Mouse (Mus musculus) MEL (cell line): Measurements from ENCODE around the gene Snx17. TPM values are rescaled to one million over a fixed set of nuclear protein-coding genes. Genes with fewer than 3 reads are reported as not detected.
A peak's percentile ranks its signal among the peaks of the same experiment; 100 is the strongest.

Experiments
- DNase-seq: peaks from one replicate; pipeline ENCODE4 v3.0.0; 2011; ENCODE audit warnings: low read depth, low spot score
- H3K27ac ChIP-seq: 2 replicates; pipeline ENCODE4 v1.5.1; 2012; ENCODE audit warnings: low read depth, mild to moderate bottlenecking, control low read depth, low read length, moderate library complexity; ENCODE audit not compliant: control insufficient read depth
- H3K27me3 ChIP-seq, 2 experiments: fragments of 150-350 bp in 1 of 2; sonication (generic) in 1 of 2; 2 replicates each; pipeline ENCODE4 v1.6.1; 2012; ENCODE audit warnings: low read length in 2 of 2, mild to moderate bottlenecking in 2 of 2, improper control_type of control experiment in 1 of 2, moderate library complexity in 1 of 2; ENCODE audit not compliant: insufficient read depth in 2 of 2, control insufficient read depth in 1 of 2
- H3K36me3 ChIP-seq, 2 experiments: 2 replicates each; pipeline ENCODE4 v1.6.1; 2012 to 2014; ENCODE audit warnings: low read length in 2 of 2, improper control_type of control experiment in 1 of 2, inconsistent platforms in 1 of 2, mild to moderate bottlenecking in 1 of 2; ENCODE audit not compliant: insufficient read depth in 2 of 2, control insufficient read depth in 1 of 2
- H3K4me1 ChIP-seq, 2 experiments: fragments of 150-350 bp in 1 of 2; sonication (generic) in 1 of 2; 2 replicates each; pipeline ENCODE4 v1.6.1; 2012; ENCODE audit warnings: low read length in 2 of 2, improper control_type of control experiment in 1 of 2, mild to moderate bottlenecking in 1 of 2; ENCODE audit not compliant: insufficient read depth in 2 of 2, control insufficient read depth in 1 of 2
- H3K4me3 ChIP-seq, 2 experiments: fragments of 150-350 bp in 1 of 2; sonication (generic) in 1 of 2; 2 replicates each; pipeline ENCODE4 v1.5.1; 2012; ENCODE audit warnings: low read depth in 2 of 2, low read length in 2 of 2, mild to moderate bottlenecking in 2 of 2, moderate library complexity in 2 of 2, control low read depth in 1 of 2, improper control_type of control experiment in 1 of 2; ENCODE audit not compliant: control insufficient read depth in 1 of 2, insufficient read depth in 1 of 2
- H3K79me2 ChIP-seq: 2 replicates; pipeline ENCODE4 v1.6.1; 2012; ENCODE audit warnings: mild to moderate bottlenecking, low read length, moderate library complexity; ENCODE audit not compliant: control insufficient read depth, poor library complexity, insufficient read depth
- H3K9ac ChIP-seq: 2 replicates; pipeline ENCODE4 v1.6.1; 2012; ENCODE audit warnings: low read depth, mild to moderate bottlenecking, control low read depth, low read length, moderate library complexity; ENCODE audit not compliant: control insufficient read depth, poor library complexity, severe bottlenecking
- H3K9me3 ChIP-seq: fragments of 150-350 bp; sonication (generic); replicated peaks from 2 replicates; pipeline ENCODE4 v1.6.1; 2012; ENCODE audit warnings: mild to moderate bottlenecking, low read length, improper control_type of control experiment, moderate library complexity; ENCODE audit not compliant: insufficient read depth
- BHLHE40 ChIP-seq: IDR thresholded peaks from 2 replicates; pipeline ENCODE4 v1.6.1; 2012; ENCODE audit warnings: low read depth, mild to moderate bottlenecking, inconsistent platforms, low read length, improper control_type of control experiment, borderline replicate concordance
- CHD2 ChIP-seq: IDR thresholded peaks from 2 replicates; pipeline ENCODE4 v1.6.1; 2011; ENCODE audit warnings: low read length, improper control_type of control experiment
- E2F4 ChIP-seq: IDR thresholded peaks from 2 replicates; pipeline ENCODE4 v1.6.1; 2011; ENCODE audit warnings: low read depth, low read length, improper control_type of control experiment, borderline replicate concordance
- EP300 ChIP-seq, 2 experiments: IDR thresholded peaks; 2 replicates each; pipeline ENCODE4 v1.6.1; 2011; ENCODE audit warnings: improper control_type of control experiment in 2 of 2, low read length in 2 of 2, low read depth in 1 of 2, mild to moderate bottlenecking in 1 of 2
- HCFC1 ChIP-seq: IDR thresholded peaks from 2 replicates; pipeline ENCODE4 v1.6.1; 2012; ENCODE audit warnings: low read depth, mild to moderate bottlenecking, inconsistent platforms, low read length, improper control_type of control experiment, moderate library complexity
- MAZ ChIP-seq: IDR thresholded peaks from 2 replicates; pipeline ENCODE4 v1.6.1; 2012; ENCODE audit warnings: low read depth, mild to moderate bottlenecking, inconsistent platforms, low read length, improper control_type of control experiment
- MYB ChIP-seq: IDR thresholded peaks from 2 replicates; pipeline ENCODE4 v1.6.1; 2011; ENCODE audit warnings: mild to moderate bottlenecking, low read depth, low read length, improper control_type of control experiment
- MYC ChIP-seq: IDR thresholded peaks from 2 replicates; pipeline ENCODE4 v1.6.1; 2011; ENCODE audit warnings: low read depth, mild to moderate bottlenecking, low read length, improper control_type of control experiment, moderate library complexity
- POLR2A ChIP-seq, 2 experiments: IDR thresholded peaks; 2 replicates each; pipeline ENCODE4 v1.6.1; 2011 to 2012; ENCODE audit warnings: low read length in 2 of 2, mild to moderate bottlenecking in 2 of 2, control low read depth in 1 of 2, improper control_type of control experiment in 1 of 2, low read depth in 1 of 2, moderate library complexity in 1 of 2; ENCODE audit not compliant: control insufficient read depth in 1 of 2, insufficient read depth in 1 of 2, poor library complexity in 1 of 2
- POLR2AphosphoS5 ChIP-seq: IDR thresholded peaks from 2 replicates; pipeline ENCODE4 v1.6.1; 2012; ENCODE audit warnings: low read depth, borderline replicate concordance, mild to moderate bottlenecking, inconsistent platforms, low read length, moderate library complexity, mixed read lengths
- RCOR1 ChIP-seq: IDR thresholded peaks from 2 replicates; pipeline ENCODE4 v1.6.1; 2012; ENCODE audit warnings: low read depth, mild to moderate bottlenecking, inconsistent platforms, low read length, improper control_type of control experiment
- SMC3 ChIP-seq: IDR thresholded peaks from 2 replicates; pipeline ENCODE4 v1.6.1; 2011; ENCODE audit warnings: low read depth, low read length, improper control_type of control experiment
- TBP ChIP-seq: IDR thresholded peaks from 2 replicates; pipeline ENCODE4 v1.8.0; 2011; ENCODE audit warnings: low read depth, low read length, improper control_type of control experiment
- USF1 ChIP-seq: IDR thresholded peaks from 2 replicates; pipeline ENCODE4 v1.6.1; 2014; ENCODE audit warnings: low read depth, mild to moderate bottlenecking, inconsistent platforms, low read length, improper control_type of control experiment, moderate library complexity
- ZNF384 ChIP-seq: IDR thresholded peaks from 2 replicates; pipeline ENCODE4 v1.6.1; 2012; ENCODE audit warnings: low read depth, mild to moderate bottlenecking, inconsistent platforms, low read length, improper control_type of control experiment
- polyA plus RNA-seq, 2 experiments: library from polyadenylated mRNA; stranded (reverse) in 1 of 2; unstranded in 1 of 2; fragments of >175 nt in 1 of 2; fragments of >200 nt in 1 of 2; gene quantifications; 2 replicates each; pipeline versions ENCODE4 v1.2.1 to v1.2.4; 2012; ENCODE audit warnings: low replicate concordance in 2 of 2, low read depth in 1 of 2; ENCODE audit not compliant: insufficient read length in 2 of 2, insufficient read depth in 1 of 2, missing spikeins in 1 of 2
- total RNA-seq: library from RNA; depleted of rRNA; stranded (reverse); fragments of 300-350 nt; gene quantifications from 2 replicates; pipeline ENCODE4 v1.2.3, GENCODE M21; 2012

Snx17 gene
- total and polyA plus RNA-seq, 3 experiments, result 85.1 to 85.6 TPM; not detected in 1

- H3K79me2 ChIP-seq, result no peaks in the 10 kb centered on the region
- H3K9ac ChIP-seq, result no peak overlapping the region
- TF ChIP-seq BHLHE40 (no peak), SMC3 (no peak), EP300 (IDR thresholded peaks at IDR 0.05; ENCODE audit: low read depth in 1 of 2, low read length in 2 of 2) (no peak), MAZ (no peak), RCOR1 (no peak)
- no peak overlapping the region for H3K4me3 ChIP-seq
- H3K27me3 ChIP-seq, result no peaks in the 10 kb centered on the region
- no peak overlapping the region for H3K27ac ChIP-seq
- peaks cover 34 to 55% of the 10 kb centered on the region in 2 experiments for H3K36me3 ChIP-seq
- H3K4me1 ChIP-seq, result peaks cover 11 to 14% of the 10 kb centered on the region in 2 experiments
- H3K9me3 ChIP-seq, result no peaks in the 10 kb centered on the region
- DNase-seq, result no peak
Measured at GRCm38 (mm10) chr5:31168630-31169029, 24.4 kb upstream of the Snx17 start.

GRCm38 (mm10) chr5:31179301-31179765 is 13.7 kb upstream of the Snx17 start:
- no peaks in the 10 kb centered on the region for H3K27me3 ChIP-seq
- peak; percentile 90 for DNase-seq
- peak overlapping the region; percentile 96 for H3K27ac ChIP-seq
- H3K36me3 ChIP-seq, result peaks cover 12 to 33% of the 10 kb centered on the region in 2 experiments
- no peaks in the 10 kb centered on the region for H3K9me3 ChIP-seq
- peak overlapping the region; percentile 67 to 85 for H3K4me3 ChIP-seq
- peak overlapping the region; percentile 83 for H3K9ac ChIP-seq
- peaks cover 17 to 19% of the 10 kb centered on the region in 2 experiments for H3K4me1 ChIP-seq
- TF ChIP-seq ZNF384, result no peak
- no peak for TF ChIP-seq USF1
- no peak for TF ChIP-seq HCFC1
- TF ChIP-seq MYB, result no peak
- TF ChIP-seq CHD2, result no peak
- TF ChIP-seq POLR2A (IDR thresholded peaks at IDR 0.05; ENCODE audit: control insufficient read depth in 1 of 2, insufficient read depth in 1 of 2, low read depth in 1 of 2, low read length in 2 of 2, poor library complexity in 1 of 2), result peak; percentile 39 to 62; a peak in 2 of 4 replicates
- TF ChIP-seq TBP, result peak; percentile 71; the same call in 1 of the 2 replicates
- TF ChIP-seq MAZ, result no peak
- TF ChIP-seq POLR2AphosphoS5, result 0 out of 2 replicates have a peak, but pooled peaks have one; percentile 60
- TF ChIP-seq MYC, result no peak
- TF ChIP-seq E2F4, result peak; percentile 84
- H3K79me2 ChIP-seq, result peaks cover 43% of the 10 kb centered on the region
